Mouse (Mus musculus) gastrocnemius, adult 2 months (tissue): ENCODE measurements around the gene Olfr1451. TPM values are rescaled to one million over a fixed set of nuclear protein-coding genes. Genes with fewer than 3 reads are reported as not detected.
"Not testable (repeated sequence)": the region's sequence is repeated elsewhere in the genome, so short reads cannot be mapped to it uniquely, and the experiment has no call there.

Experiments
- DNase-seq: peaks from one replicate; pipeline ENCODE4 v3.0.0; 2022
- H3K27ac ChIP-seq: fragments of 200-600 bp; 2 replicates; pipeline ENCODE4 v1.8.1; 2022; ENCODE audit warnings: mild to moderate bottlenecking
- H3K4me3 ChIP-seq: fragments of 200-600 bp; 2 replicates; pipeline ENCODE4 v1.8.1; 2022; ENCODE audit warnings: mild to moderate bottlenecking, moderate library complexity
- CTCF ChIP-seq: fragments of 200-600 bp; IDR thresholded peaks from 2 replicates; pipeline ENCODE4 v1.8.1; 2022; ENCODE audit warnings: antibody characterized with exemption, mild to moderate bottlenecking, moderate library complexity
- intact Hi-C: fragments of 180-260 bp; cut with DNase I; formaldehyde crosslinking; loops from one replicate; pipeline ENCODE4 v1.15.1; 2025
- long read RNA-seq, 2 experiments: library from polyadenylated mRNA; stranded (forward); transcript quantifications; one replicate each; pipeline ENCODE4 v2.0.0; 2021
- total RNA-seq, 2 experiments: library from RNA; stranded (reverse); gene quantifications; 2 replicates each; pipeline ENCODE4 v1.2.3; 2021

Olfr1451 gene
- total RNA-seq: not detected
- long read RNA-seq, experiment 1: 0 reads
- long read RNA-seq, experiment 2: 0 reads

- TF ChIP-seq CTCF: no peak
- H3K27ac ChIP-seq: no peak within 1 kb of the TSS
- H3K4me3 ChIP-seq: no peak within 1 kb of the TSS
- no peak for DNase-seq
- intact Hi-C loops: no loop called here
These were observed at the start of gene Olfr1451 for GRCm38 (mm10) chr19:12994714-12995113. TSS of gene Olfr1451 (plus strand) at chr19:12995014.

GRCm38 (mm10) chr19:12949958-12950357 lies 44.9 kb upstream of the Olfr1451 start, which contains the start of gene Olfr1450:
TSS of gene Olfr1450 (plus strand) at chr19:12950258.
- H3K4me3 ChIP-seq: no peak within 1 kb of the TSS
- no peak within 1 kb of the TSS for H3K27ac ChIP-seq
- no peak for TF ChIP-seq CTCF
- no peak for DNase-seq
- intact Hi-C loops: no loop called here

GRCm38 (mm10) chr19:12970082-12970481 lies 24.7 kb upstream of the Olfr1451 start:
- H3K27ac ChIP-seq, intact Hi-C loops, H3K4me3 ChIP-seq, DNase-seq: not testable (repeated sequence)

GRCm38 (mm10) chr19:12992316-12992715 lies 2.5 kb upstream of the Olfr1451 start:
- DNase-seq, intact Hi-C loops, H3K27ac ChIP-seq, H3K4me3 ChIP-seq: not testable (repeated sequence)

- no peak for DNase-seq
- intact Hi-C loops: no loop called here
- Histone ChIP-seq H3K27ac (no peak within 1 kb of the TSS), H3K4me3 (no peak within 1 kb of the TSS)
- no peak for TF ChIP-seq CTCF
These were observed 33.4 kb downstream of the Olfr1451 start, which contains the start of gene Olfr1453 for GRCm38 (mm10) chr19:13028227-13028626. TSS of gene Olfr1453 (minus strand) at chr19:13028327.

Other genes starting within 250 kb of the Olfr1451 start
- gene Cntf, start 229.4 kb upstream of the Olfr1451 start, total RNA-seq: 1 to 10 TPM; 1.8 to 2.2 TPM
- gene Zfp91, start 198.9 kb upstream of the Olfr1451 start, total RNA-seq: 100 to 1,000 TPM; 135 to 138 TPM
- under 1 TPM in 1 of 2 experiments, not detected in 1; 0.17 TPM for gene Lpxn, start 198.8 kb upstream of the Olfr1451 start, total RNA-seq
- not detected for gene Gm5244, start 148.3 kb upstream of the Olfr1451 start, total RNA-seq
- not detected for gene Olfr1444, start 137.7 kb upstream of the Olfr1451 start, total RNA-seq
- gene Olfr1445, start 111.2 kb upstream of the Olfr1451 start, total RNA-seq: not detected
- gene Olfr1446, start 101.5 kb upstream of the Olfr1451 start, total RNA-seq: not detected
- not detected for gene Olfr1447, start 91.3 kb upstream of the Olfr1451 start, total RNA-seq
- not detected for gene Olfr1448, start 70.6 kb upstream of the Olfr1451 start, total RNA-seq
- gene Olfr1449, start 64.2 kb upstream of the Olfr1451 start, total RNA-seq: not detected
- gene Olfr1450, start 44.8 kb upstream of the Olfr1451 start, total RNA-seq: not detected
- gene Olfr1453, start 33.3 kb downstream of the Olfr1451 start, total RNA-seq: not detected
- not detected for gene Olfr1454, start 65.6 kb downstream of the Olfr1451 start, total RNA-seq
- not detected for gene Olfr1457, start 102.9 kb downstream of the Olfr1451 start, total RNA-seq
- gene Olfr1458, start 111.8 kb downstream of the Olfr1451 start, total RNA-seq: not detected
- gene Olfr1459, start 154.5 kb downstream of the Olfr1451 start, total RNA-seq: not detected
- gene Olfr1461, start 168.0 kb downstream of the Olfr1451 start, total RNA-seq: not detected
- gene Olfr1462, start 190.7 kb downstream of the Olfr1451 start, total RNA-seq: not detected
- not detected for gene Olfr1463, start 236.3 kb downstream of the Olfr1451 start, total RNA-seq